Mouse (Mus musculus) T-helper 2 cell (primary cell): ENCODE results near the gene Prcd.

Source experiments
- in situ Hi-C: fragments of 300-600 bp; cut with MboI, MseI; formaldehyde crosslinking; loops from one replicate; pipeline ENCODE4 v1.15.1; 2025; ENCODE audit warnings: high pct_unique_total_duplicates

Prcd gene

GRCm38 (mm10) chr11:116647340-116647991, 5.9 kb upstream of the Prcd start:
- in situ Hi-C loops = loop anchor here (5.0 kb wide), 1 partner anchor 170 kb away; no protein-coding TSS in a partner anchor

- in situ Hi-C loops = loop anchor here (5.0 kb wide), 1 partner anchor 169 kb away; no protein-coding TSS in a partner anchor
Measured at GRCm38 (mm10) chr11:116648213-116648921, 5.0 kb upstream of the Prcd start.

GRCm38 (mm10) chr11:116648976-116649375, 4.4 kb upstream of the Prcd start:
- in situ Hi-C loops = loop anchor here (5.0 kb wide), 1 partner anchor 168 kb away; no protein-coding TSS in a partner anchor

- in situ Hi-C loops = loop anchor here (5.0 kb wide), 2 partner anchors 48 to 167 kb away; no protein-coding TSS in a partner anchor
Measured at GRCm38 (mm10) chr11:116649711-116650337, 3.5 kb upstream of the Prcd start.

GRCm38 (mm10) chr11:116650811-116651210, 2.5 kb upstream of the Prcd start:
- in situ Hi-C loops = loop anchor here (5.0 kb wide), 1 partner anchor 49 kb away; no protein-coding TSS in a partner anchor

- in situ Hi-C loops = loop anchor here (5.0 kb wide), 1 partner anchor 49 kb away; no protein-coding TSS in a partner anchor
Measured at GRCm38 (mm10) chr11:116651339-116651738, 2.0 kb upstream of the Prcd start.

GRCm38 (mm10) chr11:116652330-116653098, 820 bp upstream of the Prcd start:
- in situ Hi-C loops = loop anchor here (5.0 kb wide), 1 partner anchor 50 kb away; no protein-coding TSS in a partner anchor

GRCm38 (mm10) chr11:116653709-116654221, 431 bp downstream of the Prcd start:
- in situ Hi-C loops = loop anchor here (5.0 kb wide), 1 partner anchor 51 kb away; no protein-coding TSS in a partner anchor

GRCm38 (mm10) chr11:116654255-116654821, 1.0 kb downstream of the Prcd start, which contains the start of gene Cygb:
Gene Cygb, minus strand, starts transcription at chr11:116654313.
- in situ Hi-C loops = loop anchor here (5.0 kb wide), 1 partner anchor 52 kb away; no protein-coding TSS in a partner anchor

- in situ Hi-C loops = no loop called here
Measured at GRCm38 (mm10) chr11:116656348-116657191, 3.2 kb downstream of the Prcd start.

- in situ Hi-C loops = no loop called here
Measured at GRCm38 (mm10) chr11:116657311-116658223, 4.2 kb downstream of the Prcd start.

GRCm38 (mm10) chr11:116658238-116658637, 4.9 kb downstream of the Prcd start:
- in situ Hi-C loops = no loop called here

- in situ Hi-C loops = no loop called here
Measured at GRCm38 (mm10) chr11:116659027-116659621, 5.8 kb downstream of the Prcd start.

- in situ Hi-C loops = loop anchor here (10.0 kb wide), 1 partner anchor 695 kb away; no protein-coding TSS in a partner anchor
Measured at GRCm38 (mm10) chr11:116660181-116660580, 6.8 kb downstream of the Prcd start.

- in situ Hi-C loops = loop anchor here (10.0 kb wide), 1 partner anchor 697 kb away; no protein-coding TSS in a partner anchor
Measured at GRCm38 (mm10) chr11:116661291-116661947, 8.1 kb downstream of the Prcd start.

- in situ Hi-C loops = loop anchor here (10.0 kb wide), 1 partner anchor 697 kb away; no protein-coding TSS in a partner anchor
Measured at GRCm38 (mm10) chr11:116661948-116662377, 8.6 kb downstream of the Prcd start.

GRCm38 (mm10) chr11:116665289-116665688, 12.0 kb downstream of the Prcd start:
- in situ Hi-C loops = loop anchor here (10.0 kb wide), 1 partner anchor 700 kb away; no protein-coding TSS in a partner anchor
